Mouse (Mus musculus): Measurements from ENCODE around the gene Skint2. TPM values are rescaled to one million over a fixed set of nuclear protein-coding genes. Genes with fewer than 3 reads are reported as not detected.

Skint2 gene
- polyA plus RNA-seq (2015; fragmentation: Nextera tagmentation; extraction: Ambion mirVana), result not detected in 2 replicates

GRCm38 (mm10) chr4:112556894-112557293 is at the start of gene Skint2:
Skint2 (plus strand) TSS chr4:112557194.
- Histone ChIP-seq H3K9me3 (replicated peaks; ENCODE audit: control insufficient read depth, low read length) (no peaks in the 10 kb centered on the region), H3K4me3 (ENCODE audit: low read depth, low read length) (no peak within 1 kb of the TSS), H3K4me1 (ENCODE audit: control insufficient read depth, low read depth, low read length) (no peaks in the 10 kb centered on the region), H3K9ac (ENCODE audit: low read depth, low read length) (no peak within 1 kb of the TSS), H3K27me3 (ENCODE audit: control insufficient read depth, insufficient read depth, low read depth, low read length) (no peaks in the 10 kb centered on the region), H3K36me3 (ENCODE audit: control insufficient read depth, insufficient read depth) (no peaks in the 10 kb centered on the region), H3K4me2 (ENCODE audit: low read depth, low read length) (no peak within 1 kb of the TSS), H3K27ac (ENCODE audit: low read length) (no peak within 1 kb of the TSS)
- 64% methylated on average over 2 of the region's 2 CpGs for WGBS (ENCODE audit: insufficient replicate concordance)
- no peak for ATAC-seq (ENCODE audit: low read depth)

Other genes starting within 250 kb of the Skint2 start
- not detected in 2 replicates for gene Skint9, start 123.2 kb upstream of the Skint2 start, polyA plus RNA-seq (2015; fragmentation: Nextera tagmentation; extraction: Ambion mirVana)
- gene Skint10, start 217.7 kb downstream of the Skint2 start, polyA plus RNA-seq (2015; fragmentation: Nextera tagmentation; extraction: Ambion mirVana), result not detected in 2 replicates